Mouse (Mus musculus): Measurements from ENCODE around the gene Hgd.

- TF ChIP-seq POLR2A (IDR thresholded peaks at IDR 0.05; ENCODE audit: low read depth, low read length) (no peak), CTCF (IDR thresholded peaks at IDR 0.05; ENCODE audit: extremely low read depth, insufficient read depth, insufficient read length, insufficient replicate concordance) (no peak)
Measured at GRCm38 (mm10) chr16:37598463-37598862, 18.5 kb downstream of the Hgd start.

Measured in spleen, adult 2 months (tissue).